Mouse (Mus musculus) forebrain, embryonic 15.5 days (tissue): ENCODE data around the gene Gdap1l1. TPM values are rescaled to one million over a fixed set of nuclear protein-coding genes. Genes with fewer than 3 reads are reported as not detected.
A peak's percentile ranks its signal among the peaks of the same experiment; 100 is the strongest.

Experiments
- ATAC-seq: fragments of 200-750 bp; cut with Nextera tagmentation; replicated peaks from 2 replicates; pipeline ENCODE4 v1.8.0; 2017; ENCODE audit warnings: mild to moderate bottlenecking, moderate TSS enrichment, moderate library complexity
- H3K27ac ChIP-seq: fragments of 300-500 bp; sonication (generic); replicated peaks from 2 replicates; pipeline ENCODE4 v1.5.1; 2015; ENCODE audit warnings: mild to moderate bottlenecking, inconsistent platforms
- H3K27me3 ChIP-seq: fragments of 300-500 bp; sonication (generic); 2 replicates; pipeline ENCODE4 v1.6.1; 2015; ENCODE audit warnings: inconsistent platforms
- H3K36me3 ChIP-seq: fragments of 300-500 bp; sonication (generic); 2 replicates; pipeline ENCODE4 v1.6.1; 2015; ENCODE audit warnings: mild to moderate bottlenecking, inconsistent platforms
- H3K4me1 ChIP-seq: fragments of 300-500 bp; sonication (generic); 2 replicates; pipeline ENCODE4 v1.6.1; 2015; ENCODE audit warnings: inconsistent platforms
- H3K4me2 ChIP-seq: fragments of 300-500 bp; sonication (generic); replicated peaks from 2 replicates; pipeline ENCODE4 v1.6.1; 2015; ENCODE audit warnings: mild to moderate bottlenecking, inconsistent platforms
- H3K4me3 ChIP-seq: fragments of 300-500 bp; sonication (generic); 2 replicates; pipeline ENCODE4 v1.5.1; 2015; ENCODE audit warnings: mild to moderate bottlenecking, inconsistent platforms
- H3K9ac ChIP-seq: fragments of 300-500 bp; sonication (generic); replicated peaks from 2 replicates; pipeline ENCODE4 v1.6.1; 2015; ENCODE audit warnings: mild to moderate bottlenecking, inconsistent platforms
- H3K9me3 ChIP-seq: fragments of 300-500 bp; sonication (generic); 2 replicates; pipeline ENCODE4 v1.6.1; 2016; ENCODE audit warnings: inconsistent platforms
- WGBS: fragments of 180-500 bp; shearing (Covaris S2); methylation state at CpG from one replicate; pipeline ENCODE4 v1.1.7; 2015; ENCODE audit warnings: mixed read lengths; 5-methylcytosine and 5-hydroxymethylcytosine counted together
- polyA plus RNA-seq: library from polyadenylated mRNA; unstranded; fragments of >200 nt; fragmentation: Nextera tagmentation; extraction: Ambion mirVana; gene quantifications from 2 replicates; pipeline ENCODE4 v1.2.1, GENCODE M21; 2015

The Gdap1l1 gene
- polyA plus RNA-seq, 1 experiment from 2014 or later = 112 TPM

DNA sequence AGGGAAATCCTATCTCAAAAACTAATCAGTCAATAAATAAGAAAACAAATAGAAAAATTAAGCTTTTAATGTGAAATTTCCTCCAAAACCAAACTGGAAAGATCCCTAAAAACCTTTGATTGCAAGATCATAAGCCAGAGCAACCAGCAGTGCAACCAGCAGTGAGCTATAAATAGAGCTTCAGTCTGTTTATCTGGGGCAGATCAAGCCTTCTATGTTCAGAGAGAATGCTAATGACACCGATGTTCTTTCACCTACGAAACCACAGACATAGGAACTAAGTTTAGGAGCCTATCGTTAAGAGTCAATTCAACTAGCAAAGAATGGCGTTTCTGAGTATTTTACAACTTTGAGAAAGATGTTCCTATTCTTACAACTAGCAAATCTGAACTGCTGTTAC, 26.4 kb upstream of the Gdap1l1 start:
- ATAC-seq = no peak
- peaks cover 59% of the 10 kb centered on the region for H3K36me3 ChIP-seq
- no peaks in the 10 kb centered on the region for H3K27me3 ChIP-seq
- H3K4me3 ChIP-seq = no peak overlapping the region
- H3K4me1 ChIP-seq = no peaks in the 10 kb centered on the region
- 89% methylated on average over 4 of the region's 4 CpGs for WGBS
- H3K4me2 ChIP-seq = no peak overlapping the region
- no peak overlapping the region for H3K9ac ChIP-seq
- no peaks in the 10 kb centered on the region for H3K9me3 ChIP-seq
- H3K27ac ChIP-seq = no peak overlapping the region

DNA sequence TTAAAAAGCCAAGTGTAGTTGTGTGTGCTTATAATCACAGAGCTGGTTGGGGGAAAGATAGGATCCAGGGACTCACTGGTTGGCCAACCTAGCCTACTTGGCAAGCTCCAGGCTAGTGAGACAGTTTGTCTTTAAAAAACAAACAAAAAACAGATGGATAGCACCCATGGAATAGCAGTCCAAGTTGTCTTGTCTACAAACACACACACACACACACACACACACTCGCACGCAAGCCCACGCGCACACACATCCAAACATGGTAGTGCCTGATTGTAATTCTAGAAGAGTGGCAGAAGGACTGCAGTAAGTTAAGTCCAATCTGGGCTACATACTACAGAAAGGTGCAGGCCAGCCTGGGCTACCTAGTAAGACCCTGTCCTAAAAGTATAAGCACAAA, 25.9 kb upstream of the Gdap1l1 start:
- WGBS = 84% methylated on average over 4 of the region's 4 CpGs
- Histone ChIP-seq H3K27me3 (no peaks in the 10 kb centered on the region), H3K27ac (no peak overlapping the region), H3K4me1 (peaks cover under 1% of the 10 kb centered on the region), H3K9ac (no peak overlapping the region), H3K36me3 (peaks cover 54% of the 10 kb centered on the region), H3K4me3 (no peak overlapping the region), H3K9me3 (no peaks in the 10 kb centered on the region), H3K4me2 (no peak overlapping the region)
- no peak for ATAC-seq

DNA sequence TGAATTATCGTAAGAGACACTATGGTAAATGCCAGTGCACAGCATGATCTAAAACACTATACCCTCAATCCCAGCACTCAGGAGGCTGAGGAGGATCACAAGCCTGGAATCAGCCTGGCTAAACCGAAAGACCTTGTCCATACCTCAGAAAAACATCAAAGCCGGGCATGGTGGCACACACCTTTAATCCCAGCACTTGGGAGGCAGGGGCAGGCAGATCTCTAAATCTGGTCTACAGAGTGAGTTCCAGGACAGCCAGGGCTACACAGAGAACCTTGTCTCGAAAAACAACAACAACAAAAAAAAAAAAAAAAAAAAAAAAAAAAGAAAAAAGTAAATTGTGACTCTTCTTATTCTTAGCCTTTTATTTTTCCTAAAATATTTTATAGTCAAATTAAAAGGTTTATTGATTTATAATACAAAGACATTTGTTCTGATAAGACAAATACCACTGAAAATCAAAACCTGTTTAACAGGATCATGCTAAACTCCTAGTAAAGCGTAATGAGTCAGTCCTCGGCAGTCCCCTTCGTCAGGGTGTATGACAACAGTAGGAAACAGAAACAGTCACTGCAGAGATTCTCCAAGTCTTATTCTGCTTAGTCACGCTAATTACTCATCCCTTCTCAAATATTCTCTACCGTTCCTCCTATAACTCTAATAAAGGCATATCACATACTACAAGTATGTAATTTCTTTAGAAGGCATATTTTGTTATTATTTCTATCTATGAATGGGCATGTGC, 25.3 kb upstream of the Gdap1l1 start:
- H3K36me3 ChIP-seq = peaks cover 51% of the 10 kb centered on the region
- no peak for ATAC-seq
- H3K27me3 ChIP-seq = no peaks in the 10 kb centered on the region

DNA sequence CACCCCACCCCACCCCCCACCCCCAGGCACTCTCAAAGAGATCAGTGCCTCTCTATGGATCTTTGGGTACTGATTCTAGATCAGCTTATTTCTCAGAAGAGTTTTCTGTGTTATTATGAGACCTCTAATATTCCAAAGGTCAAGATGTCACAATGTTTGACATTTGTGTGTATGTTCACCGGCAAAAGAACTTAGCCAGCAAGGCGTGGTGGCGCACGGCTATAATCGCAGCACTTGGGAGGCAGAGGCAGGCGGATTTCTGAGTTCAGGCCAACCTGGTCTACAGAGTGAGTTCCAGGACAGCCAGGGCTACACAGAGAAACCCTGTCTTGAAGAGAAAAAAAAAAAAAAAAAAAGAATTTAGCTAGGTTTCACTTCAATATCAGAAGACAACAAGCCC, 21.2 kb upstream of the Gdap1l1 start:
- Histone ChIP-seq H3K36me3 (peaks cover 18% of the 10 kb centered on the region; the same call in 1 of the 2 replicates), H3K27me3 (no peaks in the 10 kb centered on the region), H3K4me3 (no peak overlapping the region), H3K27ac (no peak overlapping the region), H3K9ac (no peak overlapping the region), H3K9me3 (no peaks in the 10 kb centered on the region), H3K4me1 (peaks cover 32% of the 10 kb centered on the region), H3K4me2 (no peak overlapping the region)
- 96% methylated on average over 6 of the region's 6 CpGs for WGBS
- no peak for ATAC-seq

More for the DNA sequence above, 25.3 kb upstream of the Gdap1l1 start:
- Histone ChIP-seq H3K4me1 (peaks cover 7% of the 10 kb centered on the region), H3K4me2 (no peak overlapping the region), H3K9ac (no peak overlapping the region), H3K27ac (no peak overlapping the region), H3K9me3 (no peaks in the 10 kb centered on the region), H3K4me3 (no peak overlapping the region)
- WGBS = 93% methylated on average over 9 of the region's 9 CpGs

DNA sequence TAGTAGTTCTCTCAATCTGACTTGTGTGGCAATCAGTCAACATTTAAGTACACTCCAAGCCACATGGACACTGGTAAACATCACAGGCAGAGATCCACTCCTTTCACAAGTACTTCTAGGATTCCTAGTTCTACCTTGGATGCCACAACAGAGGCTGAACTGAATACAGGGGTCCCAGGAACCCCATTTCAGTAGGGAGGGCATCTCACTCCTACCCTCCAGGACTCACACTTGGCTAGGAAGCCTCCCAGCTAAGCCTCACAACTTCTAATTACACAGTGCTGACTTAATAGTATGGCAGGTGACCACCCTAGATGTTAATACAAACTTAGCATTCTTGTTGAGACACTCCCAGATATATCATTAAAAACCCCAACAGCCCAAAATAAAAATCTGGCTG, 20.4 kb upstream of the Gdap1l1 start:
- Histone ChIP-seq H3K4me1 (peaks cover 32% of the 10 kb centered on the region), H3K9ac (0 out of 2 replicates have a peak overlapping the region, but pooled peaks have one; percentile 91), H3K27ac (no peak overlapping the region), H3K9me3 (no peaks in the 10 kb centered on the region), H3K27me3 (no peaks in the 10 kb centered on the region), H3K36me3 (peaks cover 13% of the 10 kb centered on the region; the same call in 1 of the 2 replicates), H3K4me2 (peak overlapping the region; percentile 91; the same call in 1 of the 2 replicates), H3K4me3 (peak overlapping the region; percentile 96; the same call in 1 of the 2 replicates)
- no peak for ATAC-seq

DNA sequence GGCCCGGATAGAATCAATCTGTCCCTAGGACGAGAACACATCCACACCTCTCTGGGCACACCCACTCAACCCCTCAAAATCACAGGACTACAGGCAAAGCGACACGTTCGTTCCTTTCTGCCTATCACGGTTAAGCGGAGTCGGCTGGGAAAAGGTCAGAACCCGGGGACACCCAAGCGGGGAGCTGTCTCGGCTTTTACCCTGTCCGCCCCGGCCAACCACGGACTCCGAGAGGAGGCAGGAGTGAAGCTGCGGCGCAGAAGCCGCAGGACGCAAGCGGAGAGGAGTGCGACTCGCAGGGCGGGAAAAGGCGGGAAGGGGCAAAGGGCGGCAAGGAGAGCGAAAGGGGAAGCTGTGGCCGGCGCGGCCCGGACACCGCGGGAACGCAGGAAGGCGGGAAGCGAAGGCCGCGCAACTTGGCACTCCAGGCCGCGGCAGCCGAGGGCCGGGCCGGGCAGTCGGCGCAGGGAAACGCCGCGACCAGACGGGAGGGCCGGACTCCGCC, 19.4 kb upstream of the Gdap1l1 start:
- WGBS = under 1% methylated on average over 50 of the region's 50 CpGs
- ATAC-seq = peak; percentile 3; the same call in 1 of the 2 replicates
- peak overlapping the region; percentile 91 for H3K9ac ChIP-seq
- peak overlapping the region; percentile 91 for H3K4me2 ChIP-seq
- peak overlapping the region; percentile 65 for H3K27ac ChIP-seq
- H3K4me3 ChIP-seq = peak overlapping the region; percentile 96
- H3K9me3 ChIP-seq = no peaks in the 10 kb centered on the region
- no peaks in the 10 kb centered on the region for H3K27me3 ChIP-seq
- peaks cover 32% of the 10 kb centered on the region for H3K4me1 ChIP-seq
- peaks cover 7% of the 10 kb centered on the region; the same call in 1 of the 2 replicates for H3K36me3 ChIP-seq

DNA sequence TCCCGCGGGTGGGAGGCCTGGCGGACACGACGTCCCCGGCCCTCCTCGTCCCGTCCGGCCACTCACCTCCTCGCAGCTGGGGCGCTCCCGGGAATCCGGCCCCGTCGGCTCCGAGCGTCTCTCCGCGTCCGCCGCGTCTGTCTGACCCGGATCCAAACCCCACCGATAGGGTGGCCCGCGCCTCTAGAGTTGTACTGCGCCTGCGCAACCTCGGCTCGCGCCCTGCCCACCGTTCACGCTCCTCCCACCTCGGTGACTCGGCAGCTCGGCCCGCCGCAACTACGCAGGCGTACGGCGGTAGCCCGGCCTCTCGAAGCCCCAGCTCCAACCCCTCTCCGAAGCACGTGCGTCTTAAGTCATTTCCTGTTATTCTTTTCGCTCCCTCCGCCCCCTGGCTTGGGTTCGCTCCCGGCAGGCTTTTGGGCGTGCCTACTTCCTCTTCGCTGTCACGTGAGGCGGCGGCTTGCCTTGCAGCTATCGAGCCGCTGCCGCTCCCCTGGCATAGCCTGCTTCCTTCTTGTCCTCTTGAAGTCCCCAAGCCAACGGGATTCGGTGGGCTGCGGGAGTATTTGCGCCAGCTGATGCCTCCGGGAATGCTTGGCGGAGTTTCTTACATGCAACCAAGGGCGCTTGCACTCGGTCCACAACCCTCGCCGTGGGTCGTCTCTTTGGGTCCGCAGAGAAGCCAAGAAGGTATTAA, 18.8 kb upstream of the Gdap1l1 start:
- peak overlapping the region; percentile 93 for H3K9ac ChIP-seq
- H3K4me3 ChIP-seq = peak overlapping the region; percentile 96
- ATAC-seq = peak; percentile 99
- H3K4me2 ChIP-seq = peak overlapping the region; percentile 91
- WGBS = under 1% methylated on average over 70 of the region's 71 CpGs
- peaks cover 32% of the 10 kb centered on the region for H3K4me1 ChIP-seq
- peaks cover 3% of the 10 kb centered on the region; the same call in 1 of the 2 replicates for H3K36me3 ChIP-seq
- peak overlapping the region; percentile 93 for H3K27ac ChIP-seq
- no peaks in the 10 kb centered on the region for H3K27me3 ChIP-seq
- no peaks in the 10 kb centered on the region for H3K9me3 ChIP-seq

DNA sequence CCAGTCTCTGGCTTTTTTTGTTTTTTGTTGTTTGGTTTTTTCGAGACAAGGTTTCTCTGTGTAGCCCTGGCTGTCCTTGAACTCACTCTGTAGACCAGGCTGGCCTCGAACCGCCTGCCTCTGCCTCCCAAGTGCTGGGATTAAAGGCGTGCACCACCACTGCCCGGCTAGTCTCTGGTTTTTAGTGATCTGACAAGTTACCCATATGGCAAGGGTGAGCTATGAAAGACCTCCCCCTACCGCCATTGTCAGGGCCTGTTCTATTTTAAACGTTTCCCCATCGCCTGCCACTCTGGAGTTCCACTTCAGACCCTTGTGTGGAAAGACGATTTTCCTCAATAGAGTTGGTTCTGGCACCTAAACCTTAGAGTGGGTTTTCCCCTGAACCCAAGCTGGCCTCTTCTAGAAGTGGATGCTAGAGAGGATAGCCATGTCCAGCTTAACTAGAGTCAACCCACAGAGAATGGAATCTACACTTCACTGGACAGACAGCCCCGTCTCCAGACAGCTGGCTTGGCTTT, 17.9 kb upstream of the Gdap1l1 start:
- peaks cover 32% of the 10 kb centered on the region for H3K4me1 ChIP-seq
- H3K9ac ChIP-seq = peak overlapping the region; percentile 93
- no peaks in the 10 kb centered on the region for H3K27me3 ChIP-seq
- H3K4me2 ChIP-seq = peak overlapping the region; percentile 81
- no peaks in the 10 kb centered on the region for H3K9me3 ChIP-seq
- H3K4me3 ChIP-seq = peak overlapping the region; percentile 96
- ATAC-seq = no peak
- 31% methylated on average over 10 of the region's 10 CpGs for WGBS
- H3K36me3 ChIP-seq = no peaks in the 10 kb centered on the region
- H3K27ac ChIP-seq = peak overlapping the region; percentile 93

DNA sequence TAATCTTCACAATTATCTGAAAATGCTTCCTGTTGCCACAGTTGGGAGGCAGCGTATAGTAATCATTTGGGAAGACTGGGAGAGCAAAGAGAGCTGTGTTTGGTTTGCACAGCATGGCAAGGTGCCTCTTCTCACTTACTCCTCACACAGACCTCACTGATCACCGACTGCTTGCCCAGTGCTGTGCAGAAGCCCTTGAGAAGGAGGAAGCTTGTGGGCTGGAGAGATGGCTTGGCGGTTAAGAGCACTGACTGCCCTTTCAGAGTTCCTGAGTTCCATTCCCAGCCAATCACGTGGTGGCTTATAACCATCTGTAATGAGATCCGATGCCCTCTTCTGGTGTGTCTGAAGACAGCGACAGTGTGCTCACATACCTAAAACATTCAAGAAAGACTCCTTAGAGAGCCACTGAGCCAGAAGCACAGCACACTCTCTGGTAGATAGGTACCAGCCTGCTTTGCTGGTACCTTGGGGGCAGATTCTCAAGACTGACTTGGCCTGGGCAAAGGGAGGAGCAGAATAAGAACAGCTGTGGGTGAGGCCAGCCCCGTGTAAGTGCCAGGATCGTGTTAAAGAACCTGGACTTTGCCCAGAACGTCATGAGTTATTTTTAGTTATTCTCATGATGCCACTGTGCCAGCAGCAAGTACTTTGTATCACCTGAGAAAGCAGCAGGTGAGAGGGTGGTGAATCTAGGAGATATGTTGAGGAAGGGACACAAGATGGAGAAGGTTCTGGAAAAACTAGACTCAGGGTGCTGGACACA, 15.2 kb upstream of the Gdap1l1 start:
- H3K4me2 ChIP-seq = no peak overlapping the region
- H3K4me3 ChIP-seq = no peak overlapping the region
- peaks cover 24% of the 10 kb centered on the region for H3K4me1 ChIP-seq
- no peak for ATAC-seq
- no peaks in the 10 kb centered on the region for H3K36me3 ChIP-seq
- WGBS = 83% methylated on average over 9 of the region's 9 CpGs
- no peak overlapping the region for H3K9ac ChIP-seq
- no peaks in the 10 kb centered on the region for H3K9me3 ChIP-seq
- no peak overlapping the region for H3K27ac ChIP-seq
- H3K27me3 ChIP-seq = no peaks in the 10 kb centered on the region

DNA sequence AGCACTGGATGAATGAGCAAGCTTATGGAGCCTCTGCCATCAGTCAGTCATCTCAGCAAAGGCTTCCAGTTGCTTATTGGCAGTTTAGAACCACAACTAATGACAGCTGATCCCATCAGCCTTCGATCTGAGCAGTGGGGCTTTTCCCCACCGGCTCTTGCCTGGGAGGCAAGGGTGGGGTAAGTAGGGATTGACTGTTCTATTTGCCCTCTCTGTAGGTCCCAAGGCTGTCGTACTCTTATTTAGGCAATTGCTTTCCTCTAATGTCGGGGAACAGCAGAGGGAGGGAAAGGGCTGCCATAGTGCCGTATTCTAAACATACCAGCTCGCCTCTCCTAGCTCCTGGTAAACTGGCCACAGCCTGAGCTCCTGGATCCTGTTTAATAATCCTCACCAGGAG, 13.7 kb upstream of the Gdap1l1 start, which contains the start of gene Oser1:
Gene Oser1, minus strand, starts transcription at position 101 of the 400 bp plus-strand sequence.
- WGBS = 88% methylated on average over 6 of the region's 6 CpGs
- Histone ChIP-seq H3K9me3 (no peaks in the 10 kb centered on the region), H3K4me3 (no peak within 1 kb of the TSS), H3K9ac (no peak within 1 kb of the TSS), H3K4me1 (peaks cover 16% of the 10 kb centered on the region), H3K4me2 (no peak within 1 kb of the TSS), H3K27ac (no peak within 1 kb of the TSS), H3K36me3 (no peaks in the 10 kb centered on the region), H3K27me3 (no peaks in the 10 kb centered on the region)
- no peak for ATAC-seq

DNA sequence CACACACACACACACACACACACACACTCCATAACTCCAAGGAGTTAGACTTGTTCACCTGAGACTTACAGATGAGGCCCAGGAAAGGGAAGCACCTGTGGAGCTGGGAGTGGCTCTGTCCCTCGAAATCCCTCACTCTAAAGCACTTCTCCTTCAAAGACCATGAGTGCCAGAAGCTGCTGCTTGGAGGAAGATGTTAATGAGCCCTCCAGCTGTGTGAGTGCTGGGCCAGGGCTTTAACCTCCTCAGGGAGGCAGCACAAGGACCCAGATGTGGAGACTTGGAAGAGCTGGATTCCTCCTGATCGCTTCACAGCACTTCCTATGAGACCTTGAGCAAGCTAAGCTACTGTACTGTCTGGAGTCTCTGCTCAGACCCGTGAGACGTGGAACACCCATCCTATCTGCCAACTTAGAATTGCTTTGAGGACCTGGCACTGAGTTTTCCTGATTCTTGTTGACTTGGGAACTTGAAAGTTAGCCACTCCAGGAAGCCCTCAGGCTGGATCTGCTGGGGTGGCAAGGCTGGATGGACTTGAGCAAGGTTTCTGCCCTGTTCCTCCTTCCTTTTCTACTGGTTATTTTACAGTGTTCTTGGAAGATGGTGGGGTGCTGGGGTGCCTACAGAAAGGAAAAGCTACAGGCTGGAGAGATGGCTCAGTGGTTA, 9.8 kb upstream of the Gdap1l1 start:
- H3K36me3 ChIP-seq = no peaks in the 10 kb centered on the region
- no peaks in the 10 kb centered on the region for H3K4me1 ChIP-seq
- no peaks in the 10 kb centered on the region for H3K9me3 ChIP-seq
- H3K4me3 ChIP-seq = no peak overlapping the region
- 49% methylated on average over 4 of the region's 4 CpGs for WGBS
- H3K27me3 ChIP-seq = no peaks in the 10 kb centered on the region
- ATAC-seq = no peak
- H3K4me2 ChIP-seq = no peak overlapping the region
- no peak overlapping the region for H3K27ac ChIP-seq
- H3K9ac ChIP-seq = no peak overlapping the region
